Mouse (Mus musculus): ENCODE results near the gene Olfr1224-ps1. TPM values are rescaled to one million over a fixed set of nuclear protein-coding genes. Genes with fewer than 3 reads are reported as not detected.

Gene Olfr1224-ps1
- not detected in 2 replicates for polyA plus RNA-seq (2015; fragmentation: Nextera tagmentation; extraction: Ambion mirVana)

DNA sequence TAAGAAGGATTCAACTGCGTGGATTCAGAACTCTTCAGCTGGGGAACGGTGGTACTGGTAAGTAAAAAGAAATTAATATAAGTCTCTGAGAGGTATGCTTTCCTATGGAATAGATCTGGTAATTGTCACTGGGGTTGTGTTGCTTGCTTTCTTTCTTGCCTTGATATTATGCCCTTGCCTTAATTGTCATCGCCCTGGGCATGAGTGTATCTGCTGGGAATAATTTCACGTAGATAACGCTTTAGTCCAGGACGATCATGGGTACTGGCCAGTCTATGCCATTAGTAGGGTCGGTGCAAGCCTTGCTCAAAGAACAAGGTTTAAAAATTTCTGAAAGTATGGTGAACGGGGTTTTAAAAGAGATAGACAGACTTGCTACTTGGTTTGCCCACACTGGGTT is at the start of gene Olfr1224-ps1:
Gene Olfr1224-ps1, minus strand, starts transcription at position 101 of the 400 bp plus-strand sequence.

DNA sequence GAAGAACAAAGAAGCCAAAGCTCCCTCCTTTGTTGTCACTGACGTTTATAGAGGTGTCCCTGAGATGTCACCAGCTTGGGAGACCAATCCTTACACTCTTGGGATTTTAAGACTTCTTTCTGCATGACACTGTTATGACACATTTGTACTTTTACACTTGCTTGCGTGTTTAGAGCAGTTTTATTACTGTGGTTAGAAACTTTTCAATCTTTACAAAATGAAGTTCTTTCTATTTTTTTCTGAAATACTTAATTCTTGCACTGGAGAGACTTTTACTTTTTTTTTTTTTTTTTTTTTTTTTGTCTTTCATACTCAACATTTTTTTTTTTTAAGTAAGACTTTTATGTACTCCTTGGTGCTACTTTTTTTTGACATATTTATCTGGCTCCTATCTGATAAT is 36.1 kb upstream of the Olfr1224-ps1 start, which contains the start of gene Olfr1226:
Gene Olfr1226, minus strand, starts transcription at position 101 of the 400 bp plus-strand sequence.

DNA sequence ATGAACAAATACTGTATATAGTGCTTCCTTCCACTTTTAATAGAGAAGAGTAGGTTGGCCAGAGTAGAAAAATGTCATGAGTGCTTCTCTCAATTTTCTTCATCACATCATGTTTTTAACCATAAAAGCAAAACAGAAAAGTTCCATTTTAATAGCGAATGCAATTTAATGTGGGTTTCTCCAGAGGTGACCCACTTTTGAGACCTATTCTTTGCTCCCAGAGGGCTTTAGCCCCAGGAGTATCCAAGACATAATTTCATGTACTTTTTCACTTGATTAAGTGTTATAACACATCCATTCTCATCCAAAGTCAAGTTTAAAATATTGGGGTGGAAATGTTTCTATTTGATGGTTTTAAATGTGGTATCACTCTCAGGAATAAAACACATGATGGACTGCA is 10.7 kb upstream of the Olfr1224-ps1 start, which contains the start of gene Olfr1225:
Gene Olfr1225, minus strand, starts transcription at position 101 of the 400 bp plus-strand sequence.

DNA sequence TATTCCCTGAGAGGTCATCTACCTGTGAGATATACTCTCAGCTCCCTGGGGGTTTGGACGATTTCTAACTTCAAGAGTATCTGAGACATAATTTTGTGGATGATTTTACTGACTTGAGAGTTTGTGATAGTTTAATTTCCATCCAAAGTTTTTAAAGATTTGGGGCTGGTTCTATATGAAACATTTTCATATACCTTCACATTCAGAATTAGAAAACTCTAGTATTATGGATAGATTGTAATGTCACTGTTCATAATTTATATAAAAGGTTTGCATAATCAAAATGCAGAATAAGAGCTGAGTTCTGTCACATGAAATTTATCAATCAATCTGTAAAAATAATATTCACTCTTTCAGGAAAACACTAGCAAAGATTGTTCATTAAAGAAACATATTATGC is 12.4 kb downstream of the Olfr1224-ps1 start, which contains the start of gene Olfr1223:
Gene Olfr1223, minus strand, starts transcription at position 101 of the 400 bp plus-strand sequence.

DNA sequence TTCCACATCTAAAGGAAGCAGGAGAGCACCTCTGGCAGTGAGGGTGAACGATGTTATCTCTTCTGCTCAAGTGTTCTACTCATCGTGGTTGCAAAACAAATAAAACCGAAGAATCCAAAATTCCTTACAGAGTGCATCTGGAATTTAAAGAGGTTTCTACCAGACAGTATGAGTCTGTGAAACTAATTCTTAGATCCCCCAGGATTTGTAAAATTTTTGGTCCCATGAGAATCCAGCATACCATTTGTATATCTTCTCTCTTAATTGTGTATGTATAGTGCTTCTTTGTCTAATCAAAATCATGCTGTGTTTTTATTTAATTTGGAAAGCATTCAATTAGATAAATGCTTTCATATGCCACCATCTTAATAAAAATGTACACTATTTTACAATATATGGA is 30.9 kb downstream of the Olfr1224-ps1 start, which contains the start of gene Olfr1222:
Gene Olfr1222, minus strand, starts transcription at position 101 of the 400 bp plus-strand sequence.

DNA sequence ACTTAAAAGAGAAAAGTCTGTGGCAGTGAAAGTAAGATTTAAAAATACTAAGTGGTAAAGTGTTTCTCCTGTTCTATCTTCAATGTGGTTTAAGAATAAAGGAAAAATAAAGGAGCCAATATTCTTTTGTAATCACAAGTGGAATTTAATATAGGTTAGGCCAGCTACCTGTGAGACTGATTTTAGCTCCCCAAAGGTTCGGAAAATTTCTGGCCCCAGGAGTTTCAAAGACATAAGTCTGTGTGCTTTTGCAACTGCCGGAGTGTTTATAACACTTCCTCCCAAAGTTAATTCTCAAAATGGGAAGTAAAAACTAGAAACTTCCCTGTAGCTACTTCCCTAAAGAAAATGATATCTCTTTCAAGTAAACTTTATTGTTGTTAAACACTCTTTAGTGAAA is 46.7 kb downstream of the Olfr1224-ps1 start, which contains the start of gene Olfr1221:
Gene Olfr1221, minus strand, starts transcription at position 101 of the 400 bp plus-strand sequence.

DNA sequence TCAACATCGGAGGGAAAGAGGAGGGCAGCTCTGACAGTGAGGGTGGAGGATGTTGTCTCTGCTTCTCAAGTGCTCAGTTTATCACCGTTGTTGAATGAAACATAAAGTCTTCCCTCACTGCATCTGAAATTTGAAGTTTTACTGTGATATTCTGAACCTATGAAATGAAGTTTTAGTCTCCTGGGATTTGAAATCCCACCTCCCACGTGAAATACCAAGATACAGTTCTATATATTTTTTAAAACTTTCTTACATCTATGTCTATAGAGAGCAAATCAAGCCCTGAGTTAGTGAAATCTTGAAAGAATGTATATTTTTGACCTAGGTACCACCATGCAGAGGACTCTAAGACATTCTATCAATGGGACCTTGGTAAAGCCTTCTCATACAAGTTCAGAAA is 57.2 kb downstream of the Olfr1224-ps1 start, which contains the start of gene Olfr1220:
Gene Olfr1220, minus strand, starts transcription at position 101 of the 400 bp plus-strand sequence.

Other genes starting within 250 kb of the Olfr1224-ps1 start
- not detected in 2 replicates for gene Olfr1209, start 248.9 kb downstream of the Olfr1224-ps1 start, polyA plus RNA-seq (2015; fragmentation: Nextera tagmentation; extraction: Ambion mirVana)
- gene Olfr1211, start 226.0 kb downstream of the Olfr1224-ps1 start, polyA plus RNA-seq (2015; fragmentation: Nextera tagmentation; extraction: Ambion mirVana), result not detected in 2 replicates
- not detected in 2 replicates for gene Olfr1212, start 210.1 kb downstream of the Olfr1224-ps1 start, polyA plus RNA-seq (2015; fragmentation: Nextera tagmentation; extraction: Ambion mirVana)
- gene Gm13762, start 183.8 kb downstream of the Olfr1224-ps1 start, polyA plus RNA-seq (2015; fragmentation: Nextera tagmentation; extraction: Ambion mirVana), result not detected in 2 replicates
- not detected in 2 replicates for gene Olfr1214, start 171.4 kb downstream of the Olfr1224-ps1 start, polyA plus RNA-seq (2015; fragmentation: Nextera tagmentation; extraction: Ambion mirVana)
- gene Olfr1215, start 157.1 kb downstream of the Olfr1224-ps1 start, polyA plus RNA-seq (2015; fragmentation: Nextera tagmentation; extraction: Ambion mirVana), result not detected in 2 replicates
- gene Olfr1216, start 145.8 kb downstream of the Olfr1224-ps1 start, polyA plus RNA-seq (2015; fragmentation: Nextera tagmentation; extraction: Ambion mirVana), result not detected in 2 replicates
- not detected in 2 replicates for gene Olfr1217, start 132.0 kb downstream of the Olfr1224-ps1 start, polyA plus RNA-seq (2015; fragmentation: Nextera tagmentation; extraction: Ambion mirVana)
- gene Olfr1218, start 102.9 kb downstream of the Olfr1224-ps1 start, polyA plus RNA-seq (2015; fragmentation: Nextera tagmentation; extraction: Ambion mirVana), result not detected in 2 replicates
- not detected in 2 replicates for gene Olfr1219, start 80.6 kb downstream of the Olfr1224-ps1 start, polyA plus RNA-seq (2015; fragmentation: Nextera tagmentation; extraction: Ambion mirVana)
- gene Olfr1220, start 57.3 kb downstream of the Olfr1224-ps1 start, polyA plus RNA-seq (2015; fragmentation: Nextera tagmentation; extraction: Ambion mirVana), result not detected in 2 replicates
- gene Olfr1221, start 46.8 kb downstream of the Olfr1224-ps1 start, polyA plus RNA-seq (2015; fragmentation: Nextera tagmentation; extraction: Ambion mirVana), result not detected in 2 replicates
- gene Olfr1222, start 31.0 kb downstream of the Olfr1224-ps1 start, polyA plus RNA-seq (2015; fragmentation: Nextera tagmentation; extraction: Ambion mirVana), result not detected in 2 replicates
- gene Olfr1223, start 12.5 kb downstream of the Olfr1224-ps1 start, polyA plus RNA-seq (2015; fragmentation: Nextera tagmentation; extraction: Ambion mirVana), result not detected in 2 replicates
- gene Olfr1225, start 10.6 kb upstream of the Olfr1224-ps1 start, polyA plus RNA-seq (2015; fragmentation: Nextera tagmentation; extraction: Ambion mirVana), result not detected in 2 replicates
- not detected in 2 replicates for gene Olfr1226, start 36.0 kb upstream of the Olfr1224-ps1 start, polyA plus RNA-seq (2015; fragmentation: Nextera tagmentation; extraction: Ambion mirVana)
- gene Olfr1228, start 90.0 kb upstream of the Olfr1224-ps1 start, polyA plus RNA-seq (2015; fragmentation: Nextera tagmentation; extraction: Ambion mirVana), result not detected in 2 replicates
- gene Olfr1229, start 123.9 kb upstream of the Olfr1224-ps1 start, polyA plus RNA-seq (2015; fragmentation: Nextera tagmentation; extraction: Ambion mirVana), result not detected in 2 replicates
- not detected in 2 replicates for gene Olfr1230, start 133.2 kb upstream of the Olfr1224-ps1 start, polyA plus RNA-seq (2015; fragmentation: Nextera tagmentation; extraction: Ambion mirVana)
- gene Olfr1231, start 143.0 kb upstream of the Olfr1224-ps1 start, polyA plus RNA-seq (2015; fragmentation: Nextera tagmentation; extraction: Ambion mirVana), result not detected in 2 replicates
- not detected in 2 replicates for gene Olfr1232, start 165.6 kb upstream of the Olfr1224-ps1 start, polyA plus RNA-seq (2015; fragmentation: Nextera tagmentation; extraction: Ambion mirVana)
- gene Olfr1233, start 178.3 kb upstream of the Olfr1224-ps1 start, polyA plus RNA-seq (2015; fragmentation: Nextera tagmentation; extraction: Ambion mirVana), result not detected in 2 replicates
- gene Olfr1234, start 200.8 kb upstream of the Olfr1224-ps1 start, polyA plus RNA-seq (2015; fragmentation: Nextera tagmentation; extraction: Ambion mirVana), result not detected in 2 replicates
- gene Olfr1238, start 245.6 kb upstream of the Olfr1224-ps1 start, polyA plus RNA-seq (2015; fragmentation: Nextera tagmentation; extraction: Ambion mirVana), result not detected in 2 replicates

Measured in neural tube, postnatal 0 days (tissue).